Mouse (Mus musculus) kidney, embryonic 14.5 days (tissue): ENCODE measurements around the gene Tcf7. TPM values are rescaled to one million over a fixed set of nuclear protein-coding genes. Genes with fewer than 3 reads are reported as not detected.

ENCODE experiments used
- ATAC-seq: fragments of 200-750 bp; cut with Nextera tagmentation; 2 replicates; pipeline ENCODE4 v1.8.0; 2017; ENCODE audit warnings: moderate number of reproducible peaks, mild to moderate bottlenecking, moderate TSS enrichment, moderate library complexity; ENCODE audit not compliant: low FRiP score, low TSS enrichment
- H3K27ac ChIP-seq: fragments of 300-500 bp; sonication (generic); 2 replicates; pipeline ENCODE4 v1.5.1; 2014; ENCODE audit warnings: low read depth, mild to moderate bottlenecking, low read length, moderate library complexity, mixed read lengths
- H3K27me3 ChIP-seq: fragments of 300-500 bp; sonication (generic); 2 replicates; pipeline ENCODE4 v1.6.1; 2014; ENCODE audit warnings: mild to moderate bottlenecking, low read length; ENCODE audit not compliant: control insufficient read depth, insufficient read depth
- H3K36me3 ChIP-seq: fragments of 300-500 bp; sonication (generic); 2 replicates; pipeline ENCODE4 v1.6.1; 2014; ENCODE audit warnings: low read length, mixed read lengths; ENCODE audit not compliant: control insufficient read depth, insufficient read depth
- H3K4me1 ChIP-seq: fragments of 300-500 bp; sonication (generic); 2 replicates; pipeline ENCODE4 v1.6.1; 2014; ENCODE audit warnings: low read length, mixed read lengths; ENCODE audit not compliant: control insufficient read depth, insufficient read depth
- H3K4me2 ChIP-seq: fragments of 300-500 bp; sonication (generic); replicated peaks from 2 replicates; pipeline ENCODE4 v1.6.1; 2014; ENCODE audit warnings: low read depth, mild to moderate bottlenecking, low read length
- H3K4me3 ChIP-seq: fragments of 300-500 bp; sonication (generic); 2 replicates; pipeline ENCODE4 v1.5.1; 2014; ENCODE audit warnings: mild to moderate bottlenecking, low read length
- H3K9ac ChIP-seq: fragments of 300-500 bp; sonication (generic); 2 replicates; pipeline ENCODE4 v1.6.1; 2014; ENCODE audit warnings: low read depth, mild to moderate bottlenecking, low read length, moderate library complexity
- H3K9me3 ChIP-seq: fragments of 300-500 bp; sonication (generic); 2 replicates; pipeline ENCODE4 v1.6.1; 2016; ENCODE audit warnings: low read length; ENCODE audit not compliant: control insufficient read depth
- WGBS: fragments of 180-500 bp; shearing (Covaris S2); extraction: QIAGEN DNeasy Blood & Tissue Kit; methylation state at CpG from one replicate; pipeline ENCODE4 v1.1.7; 2014; 5-methylcytosine and 5-hydroxymethylcytosine counted together
- polyA plus RNA-seq: library from polyadenylated mRNA; unstranded; fragments of >200 nt; fragmentation: Nextera tagmentation; extraction: Ambion mirVana; gene quantifications from 2 replicates; pipeline ENCODE4 v1.2.1, GENCODE M21; 2014

Tcf7 gene
- polyA plus RNA-seq, 1 experiment from 2014 or later, result 27.5 TPM

- no peak overlapping the region for H3K27ac ChIP-seq
- no peaks in the 10 kb centered on the region for H3K9me3 ChIP-seq
- no peaks in the 10 kb centered on the region for H3K27me3 ChIP-seq
- H3K4me2 ChIP-seq, result no peak overlapping the region
- no peaks in the 10 kb centered on the region for H3K4me1 ChIP-seq
- no peak overlapping the region for H3K9ac ChIP-seq
- no peak for ATAC-seq
- no peak overlapping the region for H3K4me3 ChIP-seq
- H3K36me3 ChIP-seq, result no peaks in the 10 kb centered on the region
- 81% methylated on average over 6 of the region's 6 CpGs for WGBS
These were observed 10.1 kb upstream of the Tcf7 start for GRCm38 (mm10) chr11:52292894-52293293.

DNA sequence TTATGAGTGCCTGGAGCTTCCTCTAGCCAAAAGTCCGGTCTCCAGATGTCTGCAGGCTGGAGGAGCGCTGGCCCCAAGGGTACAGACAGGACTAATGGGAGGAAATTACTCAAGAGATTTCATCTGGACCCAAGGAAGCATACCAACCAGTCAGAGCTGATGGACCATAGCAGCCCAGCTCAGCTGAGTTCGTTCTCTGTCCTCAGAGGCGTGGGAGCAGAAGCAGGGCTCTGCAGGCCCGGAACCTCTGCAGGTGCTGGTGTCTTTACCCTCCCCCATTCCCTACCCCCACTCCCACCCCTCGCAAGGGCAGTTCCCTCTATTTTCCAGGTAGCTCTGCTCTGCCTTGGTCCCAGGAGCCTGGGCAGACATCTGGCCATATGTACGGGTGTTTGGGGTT lies 9.5 kb upstream of the Tcf7 start:
- WGBS, result 58% methylated on average over 7 of the region's 7 CpGs
- peak; percentile 48; the same call in 1 of the 2 replicates for ATAC-seq

DNA sequence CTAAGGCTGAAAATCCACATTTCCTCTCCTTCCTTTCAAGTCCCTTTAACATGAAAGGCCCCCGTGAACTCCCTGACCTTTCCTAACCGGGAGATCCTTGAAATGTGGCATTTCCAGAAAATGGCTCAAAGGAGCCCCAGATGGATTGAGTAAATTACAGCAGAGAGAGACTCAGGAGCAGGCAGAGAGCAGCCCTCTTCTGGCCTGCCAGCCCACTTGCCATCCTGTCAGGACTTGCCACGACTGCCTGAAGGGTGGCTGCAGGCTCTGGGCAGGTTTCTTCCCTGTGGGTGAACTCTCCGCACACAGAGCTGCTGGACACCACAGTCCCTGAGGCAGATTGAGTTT lies 4.1 kb upstream of the Tcf7 start:
- ATAC-seq, result no peak
- H3K36me3 ChIP-seq, result no peaks in the 10 kb centered on the region
- no peak overlapping the region for H3K4me3 ChIP-seq
- H3K9ac ChIP-seq, result 0 out of 2 replicates have a peak overlapping the region, but pooled peaks have one; percentile 12
- H3K27me3 ChIP-seq, result no peaks in the 10 kb centered on the region
- 18% methylated on average over 4 of the region's 4 CpGs for WGBS
- H3K4me2 ChIP-seq, result no peak overlapping the region
- H3K27ac ChIP-seq, result no peak overlapping the region
- no peaks in the 10 kb centered on the region for H3K9me3 ChIP-seq
- peaks cover 28% of the 10 kb centered on the region for H3K4me1 ChIP-seq

More for the DNA sequence above, 9.5 kb upstream of the Tcf7 start:
- Histone ChIP-seq H3K9me3 (no peaks in the 10 kb centered on the region), H3K27me3 (no peaks in the 10 kb centered on the region), H3K4me1 (no peaks in the 10 kb centered on the region), H3K36me3 (no peaks in the 10 kb centered on the region), H3K27ac (no peak overlapping the region), H3K4me2 (no peak overlapping the region), H3K9ac (no peak overlapping the region), H3K4me3 (no peak overlapping the region)

GRCm38 (mm10) chr11:52286301-52286957 lies 3.6 kb upstream of the Tcf7 start:
- WGBS, result 25% methylated on average over 16 of the region's 16 CpGs
- Histone ChIP-seq H3K4me3 (no peak overlapping the region), H3K4me2 (no peak overlapping the region), H3K27me3 (no peaks in the 10 kb centered on the region), H3K4me1 (peaks cover 28% of the 10 kb centered on the region), H3K9me3 (no peaks in the 10 kb centered on the region), H3K9ac (peak overlapping the region; percentile 12; the same call in 1 of the 2 replicates), H3K36me3 (no peaks in the 10 kb centered on the region), H3K27ac (no peak overlapping the region)
- no peak for ATAC-seq

DNA sequence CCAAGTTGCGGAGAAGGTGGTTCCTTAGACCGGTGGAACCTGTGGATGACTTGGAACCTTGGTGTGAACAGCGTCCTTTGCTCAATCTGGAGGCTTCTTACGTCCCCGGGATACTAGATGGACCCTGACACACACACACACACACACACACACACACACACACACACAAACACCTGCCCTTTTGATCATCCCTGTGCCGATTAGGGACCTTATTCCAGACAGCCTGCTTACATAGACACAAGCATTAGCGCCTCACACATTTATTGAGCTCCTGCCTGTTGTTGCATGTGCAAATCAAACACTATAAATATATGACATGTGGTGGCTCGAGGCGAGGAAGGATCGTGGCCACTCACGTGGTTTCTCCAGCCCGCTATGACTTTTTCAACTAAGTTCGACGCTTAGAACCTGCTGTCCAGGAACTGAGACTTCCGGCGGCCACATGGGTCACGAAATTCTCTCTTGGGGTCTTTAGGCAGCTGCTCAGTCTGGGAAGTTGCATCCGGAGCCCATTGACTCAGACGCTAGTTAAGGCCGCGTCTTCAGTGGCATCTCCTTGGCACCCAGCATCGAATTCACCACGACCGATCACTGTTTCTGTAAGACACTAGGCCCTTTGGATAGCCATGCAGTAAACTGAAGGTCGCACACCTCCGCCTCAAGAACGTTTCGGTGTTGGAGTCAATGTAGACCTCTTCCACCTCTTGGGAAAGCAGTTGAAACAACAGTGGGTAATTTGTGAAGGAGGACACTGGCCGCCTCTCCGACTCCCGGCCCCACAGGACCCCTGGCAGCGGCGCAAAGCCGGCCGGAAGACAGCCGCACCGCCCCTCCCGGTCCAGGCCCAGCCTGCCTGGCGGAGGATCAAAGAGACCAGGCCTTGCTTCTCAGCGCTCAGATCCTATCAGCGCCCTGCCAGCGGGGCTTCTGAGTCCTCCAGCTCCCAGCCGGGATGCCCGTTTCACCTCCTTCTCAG lies 1.1 kb upstream of the Tcf7 start:
- peaks cover 28% of the 10 kb centered on the region for H3K4me1 ChIP-seq
- H3K27ac ChIP-seq, result peak overlapping the region; percentile 37; the same call in 1 of the 2 replicates
- WGBS, result 5% methylated on average over 44 of the region's 44 CpGs
- 0 out of 2 replicates have a peak, but pooled peaks cover 2% of the 10 kb centered on the region for H3K36me3 ChIP-seq
- H3K4me2 ChIP-seq, result peak overlapping the region; percentile 95
- H3K4me3 ChIP-seq, result peak overlapping the region; percentile 65
- no peaks in the 10 kb centered on the region for H3K27me3 ChIP-seq
- peak; percentile 59 for ATAC-seq
- peak overlapping the region; percentile 70 for H3K9ac ChIP-seq
- no peaks in the 10 kb centered on the region for H3K9me3 ChIP-seq

GRCm38 (mm10) chr11:52282420-52282773 lies 417 bp downstream of the Tcf7 start:
- H3K4me3 ChIP-seq, result peak overlapping the region; percentile 65
- 0 out of 2 replicates have a peak, but pooled peaks have one; percentile 1 for ATAC-seq
- no peaks in the 10 kb centered on the region for H3K9me3 ChIP-seq
- peak overlapping the region; percentile 70; the same call in 1 of the 2 replicates for H3K9ac ChIP-seq
- H3K27ac ChIP-seq, result no peak overlapping the region
- 0 out of 2 replicates have a peak, but pooled peaks cover 5% of the 10 kb centered on the region for H3K36me3 ChIP-seq
- no peaks in the 10 kb centered on the region for H3K27me3 ChIP-seq
- H3K4me1 ChIP-seq, result peaks cover 28% of the 10 kb centered on the region
- 2% methylated on average over 19 of the region's 19 CpGs for WGBS
- H3K4me2 ChIP-seq, result peak overlapping the region; percentile 95

DNA sequence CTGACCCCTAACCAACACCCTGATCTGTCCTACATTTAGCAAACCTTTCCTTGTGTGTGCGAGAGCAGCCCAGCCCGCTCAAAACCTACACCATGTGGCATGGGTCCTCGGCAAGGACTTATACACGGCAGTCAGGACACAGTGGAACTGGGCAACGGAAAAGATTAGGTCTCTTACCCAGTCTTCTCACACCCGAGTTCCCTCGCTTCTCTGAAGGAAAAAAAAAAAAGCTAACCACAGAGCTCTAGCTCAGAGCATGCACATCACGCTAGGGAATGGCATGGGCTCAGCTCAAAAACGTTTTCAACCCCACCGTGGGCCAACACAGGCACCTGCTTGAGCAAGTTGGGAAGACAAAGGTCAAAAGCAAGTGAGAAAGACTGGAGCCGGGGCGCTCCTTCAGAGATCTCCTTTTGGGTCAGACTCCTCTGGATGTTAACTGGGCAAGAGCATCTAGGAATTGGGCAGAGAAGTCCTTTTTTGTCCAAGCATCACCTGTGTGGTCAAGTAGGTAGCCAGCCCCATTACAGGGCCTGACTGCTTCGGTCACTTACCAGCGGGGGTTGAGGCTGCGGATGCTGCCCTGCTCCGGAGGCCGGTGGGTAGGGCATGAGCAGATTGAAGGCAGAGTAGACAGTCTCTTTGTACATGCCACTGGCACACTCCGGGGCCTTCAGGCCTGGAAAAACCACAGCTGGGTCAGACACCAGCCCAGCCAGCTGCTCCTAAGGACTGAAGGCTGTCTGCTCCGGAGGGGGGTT lies 1.1 kb downstream of the Tcf7 start:
- no peaks in the 10 kb centered on the region for H3K27me3 ChIP-seq
- H3K4me3 ChIP-seq, result peak overlapping the region; percentile 65
- ATAC-seq, result no peak
- 64% methylated on average over 19 of the region's 19 CpGs for WGBS
- H3K36me3 ChIP-seq, result 0 out of 2 replicates have a peak, but pooled peaks cover 5% of the 10 kb centered on the region
- no peak overlapping the region; the same call in 1 of the 2 replicates for H3K9ac ChIP-seq
- H3K9me3 ChIP-seq, result no peaks in the 10 kb centered on the region
- peak overlapping the region; percentile 95 for H3K4me2 ChIP-seq
- H3K4me1 ChIP-seq, result peaks cover 24% of the 10 kb centered on the region
- H3K27ac ChIP-seq, result no peak overlapping the region

DNA sequence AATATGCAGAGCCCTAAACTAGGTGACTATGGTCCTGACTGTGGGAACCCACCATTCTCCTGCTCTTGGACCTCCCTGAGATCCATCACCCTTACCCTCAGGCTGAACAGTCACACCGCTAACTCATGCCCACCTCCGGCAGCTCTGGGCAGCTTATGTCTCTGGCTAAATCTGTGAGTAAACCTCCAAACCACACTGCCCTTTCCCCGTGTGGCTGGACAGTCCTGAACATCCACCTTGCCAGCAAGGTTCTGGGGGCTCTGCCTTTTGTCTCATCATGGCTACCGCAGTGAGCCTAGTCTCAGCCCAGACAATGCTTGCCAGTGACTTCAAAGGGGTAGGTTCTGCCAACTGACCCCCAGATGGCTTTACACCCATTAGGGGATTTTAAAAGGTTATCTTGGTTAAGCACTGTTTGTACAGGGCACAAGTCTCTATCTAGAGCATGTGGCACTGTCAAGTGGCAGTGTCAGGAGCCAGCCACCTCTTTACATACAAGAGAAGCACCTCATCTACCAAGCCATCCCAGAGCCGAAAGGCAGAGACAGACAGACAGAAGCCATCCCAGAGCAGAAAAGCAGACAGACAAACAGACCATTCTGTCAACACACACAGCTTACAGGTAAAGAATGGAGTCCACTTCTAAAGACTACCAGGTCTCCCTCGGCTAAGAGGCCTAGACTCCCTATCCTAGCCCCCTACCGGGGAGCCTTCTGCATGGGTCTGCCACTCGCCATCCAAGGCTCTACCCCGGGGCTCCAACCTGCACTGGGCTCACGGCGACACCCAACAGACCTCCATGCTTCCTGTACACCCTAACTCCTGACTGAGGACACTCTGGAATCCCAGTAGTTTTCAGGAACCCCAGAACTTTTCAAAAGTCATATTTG lies 2.0 kb downstream of the Tcf7 start:
- H3K9ac ChIP-seq, result no peak overlapping the region
- no peak overlapping the region for H3K4me2 ChIP-seq
- WGBS, result 84% methylated on average over 11 of the region's 11 CpGs
- H3K36me3 ChIP-seq, result 0 out of 2 replicates have a peak, but pooled peaks cover 5% of the 10 kb centered on the region
- no peak overlapping the region for H3K4me3 ChIP-seq
- peaks cover 19% of the 10 kb centered on the region for H3K4me1 ChIP-seq
- no peaks in the 10 kb centered on the region for H3K27me3 ChIP-seq
- no peaks in the 10 kb centered on the region for H3K9me3 ChIP-seq
- no peak for ATAC-seq
- no peak overlapping the region for H3K27ac ChIP-seq
